Mouse (Mus musculus): ENCODE data around the gene Rgs9. TPM values are rescaled to one million over a fixed set of nuclear protein-coding genes. Genes with fewer than 3 reads are reported as not detected.
A peak's percentile ranks its signal among the peaks of the same experiment; 100 is the strongest.

The Rgs9 gene
- polyA plus RNA-seq, 1 experiment from 2014 or later = 1.1 TPM

GRCm38 (mm10) chr11:109266161-109266910 is 31.6 kb downstream of the Rgs9 start:
- H3K9me3 ChIP-seq (replicated peaks) = no peaks in the 10 kb centered on the region; the same call in 1 of the 2 replicates
- H3K36me3 ChIP-seq = no peaks in the 10 kb centered on the region
- no peak overlapping the region for H3K4me2 ChIP-seq
- H3K4me3 ChIP-seq = no peak overlapping the region
- no peak overlapping the region for H3K9ac ChIP-seq
- peaks cover 22% of the 10 kb centered on the region; the same call in 1 of the 2 replicates for H3K27me3 ChIP-seq (replicated peaks)
- WGBS = 83% methylated on average over 12 of the region's 12 CpGs
- peaks cover 7% of the 10 kb centered on the region for H3K4me1 ChIP-seq (replicated peaks)
- no peak overlapping the region for H3K27ac ChIP-seq (ENCODE audit: poor library complexity, severe bottlenecking)
- no peak for ATAC-seq (ENCODE audit: insufficient number of reproducible peaks, low FRiP score)

GRCm38 (mm10) chr11:109264159-109264768 is 33.7 kb downstream of the Rgs9 start:
- Histone ChIP-seq H3K9ac (no peak overlapping the region), H3K36me3 (no peaks in the 10 kb centered on the region), H3K27me3 (replicated peaks) (peaks cover 22% of the 10 kb centered on the region; the same call in 1 of the 2 replicates), H3K9me3 (replicated peaks) (peaks cover 3% of the 10 kb centered on the region; the same call in 1 of the 2 replicates), H3K4me3 (no peak overlapping the region), H3K27ac (ENCODE audit: poor library complexity, severe bottlenecking) (no peak overlapping the region), H3K4me2 (no peak overlapping the region), H3K4me1 (replicated peaks) (peaks cover 3% of the 10 kb centered on the region)
- no peak for ATAC-seq (ENCODE audit: insufficient number of reproducible peaks, low FRiP score)
- WGBS = 64% methylated on average over 11 of the region's 11 CpGs

- Histone ChIP-seq H3K36me3 (no peaks in the 10 kb centered on the region), H3K4me1 (replicated peaks) (no peaks in the 10 kb centered on the region), H3K4me3 (no peak overlapping the region), H3K27me3 (replicated peaks) (0 out of 2 replicates have a peak, but pooled peaks cover 5% of the 10 kb centered on the region), H3K9ac (no peak overlapping the region), H3K27ac (ENCODE audit: poor library complexity, severe bottlenecking) (no peak overlapping the region), H3K9me3 (replicated peaks) (peaks cover 3% of the 10 kb centered on the region; the same call in 1 of the 2 replicates), H3K4me2 (no peak overlapping the region)
- WGBS = 57% methylated on average over 7 of the region's 7 CpGs
- no peak for ATAC-seq (ENCODE audit: insufficient number of reproducible peaks, low FRiP score)
Observed at GRCm38 (mm10) chr11:109260561-109260960, 37.4 kb downstream of the Rgs9 start.

GRCm38 (mm10) chr11:109258941-109259910 is 38.7 kb downstream of the Rgs9 start:
- no peaks in the 10 kb centered on the region for H3K4me1 ChIP-seq (replicated peaks)
- no peak overlapping the region for H3K9ac ChIP-seq
- H3K4me3 ChIP-seq = no peak overlapping the region
- no peak overlapping the region for H3K27ac ChIP-seq (ENCODE audit: poor library complexity, severe bottlenecking)
- 0 out of 2 replicates have a peak, but pooled peaks cover 5% of the 10 kb centered on the region for H3K27me3 ChIP-seq (replicated peaks)
- H3K4me2 ChIP-seq = no peak overlapping the region
- H3K36me3 ChIP-seq = no peaks in the 10 kb centered on the region
- no peak for ATAC-seq (ENCODE audit: insufficient number of reproducible peaks, low FRiP score)
- 82% methylated on average over 32 of the region's 32 CpGs for WGBS
- H3K9me3 ChIP-seq (replicated peaks) = peaks cover 3% of the 10 kb centered on the region; the same call in 1 of the 2 replicates

GRCm38 (mm10) chr11:109257824-109258223 is 40.1 kb downstream of the Rgs9 start:
- WGBS = 86% methylated on average over 2 of the region's 2 CpGs
- H3K27me3 ChIP-seq (replicated peaks) = 0 out of 2 replicates have a peak, but pooled peaks cover 5% of the 10 kb centered on the region

GRCm38 (mm10) chr11:109255022-109255421 is 42.9 kb downstream of the Rgs9 start:
- no peaks in the 10 kb centered on the region for H3K36me3 ChIP-seq
- no peak overlapping the region for H3K4me2 ChIP-seq
- peaks cover 9% of the 10 kb centered on the region for H3K27me3 ChIP-seq (replicated peaks)
- ATAC-seq (ENCODE audit: insufficient number of reproducible peaks, low FRiP score) = no peak
- H3K9me3 ChIP-seq (replicated peaks) = no peaks in the 10 kb centered on the region
- H3K27ac ChIP-seq (ENCODE audit: poor library complexity, severe bottlenecking) = no peak overlapping the region
- no peak overlapping the region for H3K9ac ChIP-seq
- H3K4me1 ChIP-seq (replicated peaks) = no peaks in the 10 kb centered on the region
- no peak overlapping the region for H3K4me3 ChIP-seq
- 64% methylated on average over 4 of the region's 4 CpGs for WGBS

More at GRCm38 (mm10) chr11:109257824-109258223, 40.1 kb downstream of the Rgs9 start:
- no peak for ATAC-seq (ENCODE audit: insufficient number of reproducible peaks, low FRiP score)
- H3K36me3 ChIP-seq = no peaks in the 10 kb centered on the region
- no peak overlapping the region for H3K27ac ChIP-seq (ENCODE audit: poor library complexity, severe bottlenecking)
- H3K4me1 ChIP-seq (replicated peaks) = no peaks in the 10 kb centered on the region
- H3K9ac ChIP-seq = no peak overlapping the region
- H3K4me2 ChIP-seq = no peak overlapping the region
- peaks cover 3% of the 10 kb centered on the region; the same call in 1 of the 2 replicates for H3K9me3 ChIP-seq (replicated peaks)
- H3K4me3 ChIP-seq = no peak overlapping the region

- 53% methylated on average over 5 of the region's 5 CpGs for WGBS
Observed at GRCm38 (mm10) chr11:109252483-109252882, 45.4 kb downstream of the Rgs9 start.

GRCm38 (mm10) chr11:109250566-109250965 is 47.4 kb downstream of the Rgs9 start:
- no peak for ATAC-seq (ENCODE audit: insufficient number of reproducible peaks, low FRiP score)
- 80% methylated on average over 4 of the region's 4 CpGs for WGBS

More at GRCm38 (mm10) chr11:109252483-109252882, 45.4 kb downstream of the Rgs9 start:
- Histone ChIP-seq H3K27me3 (replicated peaks) (peaks cover 9% of the 10 kb centered on the region), H3K9me3 (replicated peaks) (no peaks in the 10 kb centered on the region), H3K36me3 (no peaks in the 10 kb centered on the region), H3K4me1 (replicated peaks) (no peaks in the 10 kb centered on the region), H3K4me2 (no peak overlapping the region), H3K4me3 (no peak overlapping the region), H3K9ac (no peak overlapping the region), H3K27ac (ENCODE audit: poor library complexity, severe bottlenecking) (no peak overlapping the region)
- ATAC-seq (ENCODE audit: insufficient number of reproducible peaks, low FRiP score) = no peak

GRCm38 (mm10) chr11:109246920-109247319 is 51.0 kb downstream of the Rgs9 start:
- ATAC-seq (ENCODE audit: insufficient number of reproducible peaks, low FRiP score) = no peak
- Histone ChIP-seq H3K9me3 (replicated peaks) (no peaks in the 10 kb centered on the region), H3K27ac (ENCODE audit: poor library complexity, severe bottlenecking) (no peak overlapping the region), H3K4me3 (no peak overlapping the region), H3K4me1 (replicated peaks) (no peaks in the 10 kb centered on the region), H3K4me2 (no peak overlapping the region), H3K27me3 (replicated peaks) (peaks cover 27% of the 10 kb centered on the region), H3K9ac (no peak overlapping the region), H3K36me3 (no peaks in the 10 kb centered on the region)
- 44% methylated on average over 3 of the region's 3 CpGs for WGBS

More at GRCm38 (mm10) chr11:109250566-109250965, 47.4 kb downstream of the Rgs9 start:
- no peaks in the 10 kb centered on the region for H3K9me3 ChIP-seq (replicated peaks)
- no peak overlapping the region for H3K27ac ChIP-seq (ENCODE audit: poor library complexity, severe bottlenecking)
- H3K36me3 ChIP-seq = no peaks in the 10 kb centered on the region
- no peaks in the 10 kb centered on the region for H3K4me1 ChIP-seq (replicated peaks)
- H3K27me3 ChIP-seq (replicated peaks) = peaks cover 18% of the 10 kb centered on the region
- no peak overlapping the region for H3K9ac ChIP-seq
- no peak overlapping the region for H3K4me2 ChIP-seq
- H3K4me3 ChIP-seq = no peak overlapping the region

GRCm38 (mm10) chr11:109244635-109245360 is 53.1 kb downstream of the Rgs9 start:
- H3K4me2 ChIP-seq = peak overlapping the region; percentile 45
- 24% methylated on average over 23 of the region's 23 CpGs for WGBS
- peak; percentile 61; the same call in 1 of the 2 replicates for ATAC-seq (ENCODE audit: insufficient number of reproducible peaks, low FRiP score)

More at GRCm38 (mm10) chr11:109244635-109245360, 53.1 kb downstream of the Rgs9 start:
- Histone ChIP-seq H3K27ac (ENCODE audit: poor library complexity, severe bottlenecking) (no peak overlapping the region), H3K9ac (no peak overlapping the region), H3K4me1 (replicated peaks) (no peaks in the 10 kb centered on the region), H3K4me3 (no peak overlapping the region), H3K36me3 (no peaks in the 10 kb centered on the region), H3K27me3 (replicated peaks) (peaks cover 27% of the 10 kb centered on the region), H3K9me3 (replicated peaks) (no peaks in the 10 kb centered on the region)

Data from heart, embryonic 12.5 days (tissue).